Mouse (Mus musculus) midbrain, embryonic 14.5 days (tissue): ENCODE measurements around the gene Anxa10. TPM values are rescaled to one million over a fixed set of nuclear protein-coding genes. Genes with fewer than 3 reads are reported as not detected.

ENCODE experiments used
- ATAC-seq: fragments of 200-750 bp; cut with Nextera tagmentation; 2 replicates; pipeline ENCODE4 v1.8.0; 2017; ENCODE audit warnings: moderate number of reproducible peaks, moderate library complexity; ENCODE audit not compliant: low FRiP score, low TSS enrichment
- DNase-seq: peaks from one replicate; pipeline ENCODE4 v3.0.0-alpha.2; 2015
- H3K27ac ChIP-seq: fragments of 300-500 bp; sonication (generic); replicated peaks from 2 replicates; pipeline ENCODE4 v1.5.1; 2014; ENCODE audit warnings: mild to moderate bottlenecking, low read depth, low read length, moderate library complexity
- H3K27me3 ChIP-seq: fragments of 300-500 bp; sonication (generic); 2 replicates; pipeline ENCODE4 v1.6.1; 2014; ENCODE audit warnings: low read length, control low read depth, mixed read lengths; ENCODE audit not compliant: control insufficient read depth, insufficient read depth
- H3K36me3 ChIP-seq: fragments of 300-500 bp; sonication (generic); 2 replicates; pipeline ENCODE4 v1.6.1; 2014; ENCODE audit warnings: low read length, control low read depth; ENCODE audit not compliant: control insufficient read depth, insufficient read depth
- H3K4me1 ChIP-seq: fragments of 300-500 bp; sonication (generic); 2 replicates; pipeline ENCODE4 v1.6.1; 2014; ENCODE audit warnings: mild to moderate bottlenecking, antibody characterized with exemption, low read length, control low read depth; ENCODE audit not compliant: control insufficient read depth, insufficient read depth
- H3K4me2 ChIP-seq: fragments of 300-500 bp; sonication (generic); 2 replicates; pipeline ENCODE4 v1.6.1; 2014; ENCODE audit warnings: mild to moderate bottlenecking, low read length, moderate library complexity
- H3K4me3 ChIP-seq: fragments of 300-500 bp; sonication (generic); replicated peaks from 2 replicates; pipeline ENCODE4 v1.5.1; 2014; ENCODE audit warnings: low read depth, low read length
- H3K9ac ChIP-seq: fragments of 300-500 bp; sonication (generic); replicated peaks from 2 replicates; pipeline ENCODE4 v1.6.1; 2014; ENCODE audit warnings: mild to moderate bottlenecking, low read length, moderate library complexity
- H3K9me3 ChIP-seq: fragments of 300-500 bp; sonication (generic); 2 replicates; pipeline ENCODE4 v1.6.1; 2016; ENCODE audit warnings: low read length, control low read depth, mixed read lengths; ENCODE audit not compliant: control insufficient read depth
- WGBS: fragments of 180-500 bp; shearing (Covaris S2); extraction: QIAGEN DNeasy Blood & Tissue Kit; methylation state at CpG from one replicate; pipeline ENCODE4 v1.1.7; 2014; 5-methylcytosine and 5-hydroxymethylcytosine counted together
- polyA plus RNA-seq: library from polyadenylated mRNA; unstranded; fragments of >200 nt; fragmentation: Nextera tagmentation; extraction: Ambion mirVana; gene quantifications from 2 replicates; pipeline ENCODE4 v1.2.1, GENCODE M21; 2014

Anxa10 gene
- polyA plus RNA-seq, result not detected in 2 replicates

GRCm38 (mm10) chr8:62123098-62123497 is at the start of gene Anxa10:
Gene Anxa10 (minus strand): TSS chr8:62123150.
- no peak within 1 kb of the TSS for H3K4me3 ChIP-seq
- no peak within 1 kb of the TSS for H3K4me2 ChIP-seq
- no peak within 1 kb of the TSS for H3K9ac ChIP-seq
- H3K4me1 ChIP-seq, result no peaks in the 10 kb centered on the region
- ATAC-seq, result no peak
- H3K27ac ChIP-seq, result no peak within 1 kb of the TSS
- WGBS, result 88% methylated on average over 2 of the region's 2 CpGs
- H3K36me3 ChIP-seq, result no peaks in the 10 kb centered on the region
- no peak for DNase-seq
- no peaks in the 10 kb centered on the region for H3K27me3 ChIP-seq
- H3K9me3 ChIP-seq, result no peaks in the 10 kb centered on the region

GRCm38 (mm10) chr8:62132662-62133366 is 9.9 kb upstream of the Anxa10 start:
- H3K4me2 ChIP-seq, result no peak overlapping the region
- WGBS, result 83% methylated on average over 3 of the region's 3 CpGs
- no peak overlapping the region for H3K9ac ChIP-seq
- H3K36me3 ChIP-seq, result no peaks in the 10 kb centered on the region
- no peaks in the 10 kb centered on the region for H3K4me1 ChIP-seq
- H3K9me3 ChIP-seq, result no peaks in the 10 kb centered on the region
- no peak overlapping the region for H3K27ac ChIP-seq
- H3K4me3 ChIP-seq, result no peak overlapping the region
- ATAC-seq, result no peak
- DNase-seq, result no peak
- no peaks in the 10 kb centered on the region for H3K27me3 ChIP-seq

- no peak overlapping the region for H3K9ac ChIP-seq
- ATAC-seq (no peak), DNase-seq (no peak)
- H3K4me3 ChIP-seq, result no peak overlapping the region
- no peaks in the 10 kb centered on the region for H3K9me3 ChIP-seq
- WGBS, result 86% methylated on average over 2 of the region's 2 CpGs
- H3K27ac ChIP-seq, result no peak overlapping the region
- H3K27me3 ChIP-seq, result no peaks in the 10 kb centered on the region
- H3K4me2 ChIP-seq, result no peak overlapping the region
- no peaks in the 10 kb centered on the region for H3K4me1 ChIP-seq
- H3K36me3 ChIP-seq, result no peaks in the 10 kb centered on the region
Observed at GRCm38 (mm10) chr8:62097213-62097612, 25.7 kb downstream of the Anxa10 start.

- Histone ChIP-seq H3K4me1 (no peaks in the 10 kb centered on the region), H3K9me3 (no peaks in the 10 kb centered on the region), H3K36me3 (no peaks in the 10 kb centered on the region), H3K27me3 (no peaks in the 10 kb centered on the region), H3K4me2 (no peak overlapping the region), H3K4me3 (no peak overlapping the region), H3K27ac (no peak overlapping the region), H3K9ac (no peak overlapping the region)
- ATAC-seq (no peak), DNase-seq (peak; percentile 3)
- WGBS, result 84% methylated on average over 2 of the region's 2 CpGs
Observed at GRCm38 (mm10) chr8:62081804-62082203, 41.1 kb downstream of the Anxa10 start.

- Histone ChIP-seq H3K9ac (no peak overlapping the region), H3K27ac (no peak overlapping the region), H3K4me1 (no peaks in the 10 kb centered on the region), H3K9me3 (no peaks in the 10 kb centered on the region), H3K4me2 (no peak overlapping the region), H3K4me3 (no peak overlapping the region), H3K27me3 (no peaks in the 10 kb centered on the region), H3K36me3 (no peaks in the 10 kb centered on the region)
- DNase-seq, result peak; percentile 93
- peak; percentile 75; the same call in 1 of the 2 replicates for ATAC-seq
- 42% methylated on average over 3 of the region's 3 CpGs for WGBS
Observed at GRCm38 (mm10) chr8:62080195-62080802, 42.7 kb downstream of the Anxa10 start.

GRCm38 (mm10) chr8:62068305-62068704 is 54.6 kb downstream of the Anxa10 start:
- no peaks in the 10 kb centered on the region for H3K4me1 ChIP-seq
- H3K9ac ChIP-seq, result no peak overlapping the region
- DNase-seq (no peak), ATAC-seq (no peak)
- H3K4me3 ChIP-seq, result no peak overlapping the region
- H3K4me2 ChIP-seq, result no peak overlapping the region
- H3K9me3 ChIP-seq, result no peaks in the 10 kb centered on the region
- H3K27me3 ChIP-seq, result no peaks in the 10 kb centered on the region
- H3K36me3 ChIP-seq, result no peaks in the 10 kb centered on the region
- no peak overlapping the region for H3K27ac ChIP-seq

GRCm38 (mm10) chr8:62060357-62060756 is 62.6 kb downstream of the Anxa10 start:
- no peak overlapping the region for H3K4me2 ChIP-seq
- no peak overlapping the region for H3K27ac ChIP-seq
- no peaks in the 10 kb centered on the region for H3K36me3 ChIP-seq
- ATAC-seq (no peak), DNase-seq (peak; percentile 62)
- H3K9ac ChIP-seq, result no peak overlapping the region
- H3K4me1 ChIP-seq, result no peaks in the 10 kb centered on the region
- H3K4me3 ChIP-seq, result no peak overlapping the region
- H3K9me3 ChIP-seq, result no peaks in the 10 kb centered on the region
- H3K27me3 ChIP-seq, result no peaks in the 10 kb centered on the region

GRCm38 (mm10) chr8:62046809-62047208 is 76.1 kb downstream of the Anxa10 start:
- no peak overlapping the region for H3K27ac ChIP-seq
- ATAC-seq (no peak), DNase-seq (no peak)
- no peak overlapping the region for H3K9ac ChIP-seq
- no peaks in the 10 kb centered on the region for H3K36me3 ChIP-seq
- no peak overlapping the region for H3K4me2 ChIP-seq
- H3K27me3 ChIP-seq, result no peaks in the 10 kb centered on the region
- no peaks in the 10 kb centered on the region for H3K4me1 ChIP-seq
- H3K4me3 ChIP-seq, result no peak overlapping the region
- 44% methylated on average over 2 of the region's 2 CpGs for WGBS
- no peaks in the 10 kb centered on the region for H3K9me3 ChIP-seq

GRCm38 (mm10) chr8:62034351-62034750 is 88.6 kb downstream of the Anxa10 start:
- WGBS, result 72% methylated on average over 3 of the region's 3 CpGs
- no peaks in the 10 kb centered on the region for H3K36me3 ChIP-seq
- H3K4me3 ChIP-seq, result no peak overlapping the region
- H3K9ac ChIP-seq, result no peak overlapping the region
- no peaks in the 10 kb centered on the region for H3K27me3 ChIP-seq
- H3K4me1 ChIP-seq, result no peaks in the 10 kb centered on the region
- no peaks in the 10 kb centered on the region for H3K9me3 ChIP-seq
- DNase-seq (no peak), ATAC-seq (no peak)
- no peak overlapping the region for H3K4me2 ChIP-seq
- H3K27ac ChIP-seq, result no peak overlapping the region
